Mouse (Mus musculus): Measurements from ENCODE around the gene Brs3.
A peak's percentile ranks its signal among the peaks of the same experiment; 100 is the strongest.

The Brs3 gene

GRCm38 (mm10) chrX:57042774-57043173 is at the start of gene Brs3:
TSS of gene Brs3 (plus strand) at chrX:57043074.
- no peak for DNase-seq (ENCODE audit: low spot score)

- no peak for DNase-seq (ENCODE audit: low spot score)
Measured at GRCm38 (mm10) chrX:57012891-57013290, 30.0 kb upstream of the Brs3 start.

GRCm38 (mm10) chrX:57043869-57044268 is 995 bp downstream of the Brs3 start:
- no peak for DNase-seq (ENCODE audit: low spot score)

GRCm38 (mm10) chrX:57052848-57053173 is 9.9 kb downstream of the Brs3 start:
- DNase-seq (ENCODE audit: low spot score) = no peak

- DNase-seq (ENCODE audit: low spot score) = peak; percentile 73
Measured at GRCm38 (mm10) chrX:57053174-57053992, 10.5 kb downstream of the Brs3 start, which contains the start of gene Htatsf1. TSS of gene Htatsf1 (plus strand) at chrX:57053583.

- DNase-seq (ENCODE audit: low spot score) = no peak
Measured at GRCm38 (mm10) chrX:57053993-57054385, 11.1 kb downstream of the Brs3 start.

GRCm38 (mm10) chrX:57081496-57081895 is 38.6 kb downstream of the Brs3 start:
- peak; percentile 3 for DNase-seq (ENCODE audit: low spot score)

- no peak for DNase-seq (ENCODE audit: low spot score)
Measured at GRCm38 (mm10) chrX:57087806-57088205, 44.9 kb downstream of the Brs3 start, which contains the start of gene Vgll1. TSS of gene Vgll1 (plus strand) at chrX:57088106.
